Mouse (Mus musculus): ENCODE results near the gene Myf6. TPM values are rescaled to one million over a fixed set of nuclear protein-coding genes. Genes with fewer than 3 reads are reported as not detected.

The Myf6 gene
- total RNA-seq, 2 experiments from 2014 or later, result not detected

Small RNA genes lying within 50 kb of the gene (microRNA-seq; reads per million reads assigned to microRNA genes)
- 0 reads per million in 2 experiments for gene Gm44403

Other genes starting within 250 kb of the Myf6 start
- 10 to 100 TPM; 27.0 to 32.1 TPM for gene Lin7a, start 223.1 kb downstream of the Myf6 start, total RNA-seq (2021)
- not detected for gene Myf5, start 8.6 kb downstream of the Myf6 start, total RNA-seq (2021)
- under 1 TPM; 0.13 to 0.22 TPM for gene Ptprq, start 225.3 kb upstream of the Myf6 start, total RNA-seq (2021)